Mouse (Mus musculus): ENCODE measurements around the gene Mak. TPM values are rescaled to one million over a fixed set of nuclear protein-coding genes. Genes with fewer than 3 reads are reported as not detected.

Mak gene
- polyA plus RNA-seq, 1 experiment from 2014 or later: 1.6 TPM

DNA sequence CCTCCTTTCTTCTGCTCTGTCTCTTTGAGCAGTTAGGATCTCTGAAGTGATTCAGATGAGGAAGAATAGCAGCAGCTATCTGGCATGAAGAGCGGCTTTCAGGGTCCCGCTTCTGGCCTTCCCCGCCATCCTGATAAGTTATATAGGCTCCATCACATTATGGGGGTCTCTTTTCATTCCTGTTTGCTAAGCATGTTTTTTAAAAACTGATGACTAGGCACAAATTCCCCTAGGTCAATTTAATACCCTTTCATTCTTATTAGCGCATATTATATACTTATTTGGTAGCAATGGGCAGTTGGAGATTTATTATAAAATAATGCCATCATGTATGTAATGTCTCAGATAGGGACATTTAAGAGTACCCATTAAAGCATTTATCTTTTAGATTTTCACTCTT is 11.9 kb downstream of the Mak start:
- 99% methylated on average over 4 of the region's 4 CpGs for WGBS
- Histone ChIP-seq H3K9me3 (no peaks in the 10 kb centered on the region), H3K9ac (replicated peaks) (no peak overlapping the region), H3K36me3 (no peaks in the 10 kb centered on the region), H3K4me1 (no peaks in the 10 kb centered on the region), H3K27ac (replicated peaks) (no peak overlapping the region), H3K27me3 (no peaks in the 10 kb centered on the region), H3K4me3 (no peak overlapping the region), H3K4me2 (replicated peaks) (no peak overlapping the region)
- ATAC-seq (replicated peaks): no peak

DNA sequence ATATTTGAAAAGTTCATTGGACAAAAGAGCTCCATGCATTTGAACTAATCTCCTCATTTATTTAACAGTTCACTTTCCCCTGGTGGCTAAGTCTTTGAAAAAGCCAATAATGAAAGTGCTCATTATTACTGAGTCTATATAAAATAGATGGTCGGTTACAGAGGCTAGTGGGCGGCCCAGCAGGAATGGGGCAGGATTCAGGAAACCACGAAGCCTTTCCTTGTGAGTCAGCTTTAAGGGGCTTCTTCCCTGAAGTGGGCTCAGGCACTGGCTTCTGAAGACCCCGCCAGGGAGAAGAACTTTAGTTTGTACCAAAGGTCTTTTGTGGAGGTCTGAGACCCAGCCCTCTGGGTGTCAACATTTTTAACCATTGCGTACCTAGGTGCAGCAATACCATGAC is 27.5 kb downstream of the Mak start:
- no peak overlapping the region for H3K4me2 ChIP-seq (replicated peaks)
- no peaks in the 10 kb centered on the region for H3K9me3 ChIP-seq
- 0 out of 2 replicates have a peak, but pooled peaks cover 2% of the 10 kb centered on the region for H3K4me1 ChIP-seq
- ATAC-seq (replicated peaks): no peak
- no peak overlapping the region for H3K4me3 ChIP-seq
- H3K36me3 ChIP-seq: no peaks in the 10 kb centered on the region
- WGBS: 8% methylated on average over 5 of the region's 5 CpGs
- no peaks in the 10 kb centered on the region for H3K27me3 ChIP-seq
- H3K27ac ChIP-seq (replicated peaks): no peak overlapping the region
- H3K9ac ChIP-seq (replicated peaks): no peak overlapping the region

DNA sequence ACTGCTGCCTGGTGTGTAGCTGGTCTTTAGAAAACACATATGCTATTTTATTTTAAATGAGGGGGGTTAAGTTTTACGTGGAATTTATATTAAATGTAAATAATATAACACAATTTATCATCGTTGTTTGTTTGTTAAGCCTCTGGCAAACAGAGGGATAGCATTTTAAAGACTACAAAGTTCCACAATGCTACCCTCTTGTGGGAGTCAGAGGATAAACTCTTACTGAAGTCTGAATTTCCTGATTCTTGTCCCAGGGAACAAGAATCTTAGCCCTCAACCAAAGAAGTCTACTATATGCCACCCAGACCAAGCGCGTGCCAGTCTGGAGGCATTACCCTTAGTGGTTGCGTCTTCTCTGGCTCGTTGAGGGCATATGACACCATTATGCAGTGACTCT is 32.2 kb downstream of the Mak start:
- Histone ChIP-seq H3K9ac (replicated peaks) (no peak overlapping the region), H3K4me3 (no peak overlapping the region), H3K4me1 (0 out of 2 replicates have a peak, but pooled peaks cover 2% of the 10 kb centered on the region), H3K27me3 (no peaks in the 10 kb centered on the region), H3K36me3 (no peaks in the 10 kb centered on the region), H3K9me3 (no peaks in the 10 kb centered on the region), H3K4me2 (replicated peaks) (no peak overlapping the region), H3K27ac (replicated peaks) (no peak overlapping the region)
- ATAC-seq (replicated peaks): no peak
- 88% methylated on average over 6 of the region's 6 CpGs for WGBS

DNA sequence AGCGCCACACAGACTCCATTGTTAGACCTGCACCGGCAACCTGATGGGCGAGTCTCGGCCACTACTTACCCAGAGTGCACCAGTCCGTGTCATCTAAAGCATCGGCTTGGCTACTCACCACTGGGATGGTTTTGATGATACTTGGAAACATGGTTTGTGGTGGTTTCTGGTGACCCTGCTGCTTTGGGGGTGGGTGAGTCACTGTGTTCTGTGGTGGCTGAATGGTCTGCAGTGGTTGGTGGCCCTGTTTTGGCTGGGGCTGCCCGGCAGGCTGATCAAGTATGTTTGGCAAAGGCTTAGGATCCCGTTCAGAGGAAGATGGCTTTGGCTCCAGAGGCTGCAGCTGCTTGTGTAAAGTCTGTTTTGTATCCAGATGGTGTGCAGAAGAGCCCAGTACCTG is 33.6 kb downstream of the Mak start:
- Histone ChIP-seq H3K4me3 (no peak overlapping the region), H3K9ac (replicated peaks) (no peak overlapping the region), H3K4me2 (replicated peaks) (no peak overlapping the region), H3K27me3 (no peaks in the 10 kb centered on the region), H3K9me3 (no peaks in the 10 kb centered on the region), H3K4me1 (no peaks in the 10 kb centered on the region), H3K36me3 (no peaks in the 10 kb centered on the region), H3K27ac (replicated peaks) (no peak overlapping the region)
- 91% methylated on average over 8 of the region's 8 CpGs for WGBS
- no peak for ATAC-seq (replicated peaks)

DNA sequence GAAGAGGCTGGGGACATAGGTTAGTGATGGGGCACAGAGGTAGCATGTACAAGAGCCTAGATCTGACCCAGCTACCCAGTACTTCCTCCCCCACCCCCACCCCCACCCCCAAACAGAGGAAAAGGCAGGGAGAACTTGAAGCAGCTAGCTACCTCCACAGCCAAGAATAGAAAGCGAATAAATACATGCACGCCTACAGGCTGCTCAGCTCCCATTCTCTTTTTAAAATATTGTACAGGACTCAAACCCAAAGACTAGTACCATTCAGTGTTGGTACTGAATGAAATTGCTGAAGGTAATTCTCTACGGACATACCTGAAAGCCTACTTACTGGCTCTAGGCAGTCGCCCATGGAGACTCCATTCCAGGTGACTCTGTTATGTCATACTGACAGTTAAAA is 37.0 kb downstream of the Mak start:
- 92% methylated on average over 4 of the region's 4 CpGs for WGBS
- H3K9me3 ChIP-seq: no peaks in the 10 kb centered on the region
- H3K4me1 ChIP-seq: no peaks in the 10 kb centered on the region
- no peak for ATAC-seq (replicated peaks)
- H3K9ac ChIP-seq (replicated peaks): no peak overlapping the region
- H3K4me2 ChIP-seq (replicated peaks): no peak overlapping the region
- no peaks in the 10 kb centered on the region for H3K36me3 ChIP-seq
- H3K27me3 ChIP-seq: no peaks in the 10 kb centered on the region
- no peak overlapping the region for H3K4me3 ChIP-seq
- H3K27ac ChIP-seq (replicated peaks): no peak overlapping the region

DNA sequence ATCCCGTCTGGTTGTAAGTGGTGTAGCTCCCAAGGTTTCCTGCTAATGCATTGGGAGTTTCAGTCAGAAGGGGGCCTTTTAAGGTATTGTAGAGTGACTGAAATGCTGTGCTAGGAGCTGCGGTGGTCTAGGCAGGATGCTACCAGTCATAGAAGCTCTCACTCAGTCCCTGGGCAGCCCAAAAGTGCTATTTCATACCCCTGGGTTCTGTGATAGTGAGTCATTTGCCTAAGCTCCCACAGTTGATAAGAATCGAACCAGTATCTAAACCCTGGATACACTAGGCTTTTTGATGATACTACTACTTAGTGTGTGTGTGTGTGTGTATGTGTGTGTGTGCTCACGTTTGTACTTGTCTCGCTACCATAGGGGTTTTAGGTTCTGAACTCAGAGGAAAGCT is 49.4 kb downstream of the Mak start:
- H3K36me3 ChIP-seq: no peaks in the 10 kb centered on the region
- no peak overlapping the region for H3K4me2 ChIP-seq (replicated peaks)
- no peaks in the 10 kb centered on the region for H3K9me3 ChIP-seq
- H3K9ac ChIP-seq (replicated peaks): no peak overlapping the region
- no peak overlapping the region for H3K27ac ChIP-seq (replicated peaks)
- H3K4me3 ChIP-seq: no peak overlapping the region
- ATAC-seq (replicated peaks): no peak
- H3K4me1 ChIP-seq: no peaks in the 10 kb centered on the region
- H3K27me3 ChIP-seq: no peaks in the 10 kb centered on the region
- 75% methylated on average over 5 of the region's 5 CpGs for WGBS

DNA sequence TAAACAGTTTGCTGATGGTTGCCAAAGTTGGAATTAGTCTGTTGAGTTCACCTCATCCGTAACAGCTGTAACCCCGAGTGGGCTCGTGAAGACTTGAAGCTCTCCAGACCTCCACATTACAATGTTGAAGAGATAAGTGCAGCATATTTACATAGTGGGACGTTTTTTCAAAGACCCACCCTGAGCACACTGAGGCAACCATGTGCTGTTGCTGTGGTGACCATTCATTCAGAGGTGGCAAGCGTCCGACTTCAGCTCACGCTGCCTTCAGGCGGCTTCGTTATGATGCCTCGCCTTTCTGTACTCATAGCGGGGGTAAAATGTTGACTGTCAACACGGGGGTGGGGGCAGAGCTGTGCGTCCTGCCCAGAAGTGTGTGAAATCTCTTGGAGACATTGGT is 57.4 kb downstream of the Mak start:
- no peak overlapping the region for H3K4me2 ChIP-seq (replicated peaks)
- H3K9ac ChIP-seq (replicated peaks): no peak overlapping the region
- ATAC-seq (replicated peaks): no peak
- 65% methylated on average over 13 of the region's 13 CpGs for WGBS
- no peak overlapping the region for H3K27ac ChIP-seq (replicated peaks)
- peaks cover 13% of the 10 kb centered on the region; the same call in 1 of the 2 replicates for H3K36me3 ChIP-seq
- no peak overlapping the region for H3K4me3 ChIP-seq
- H3K9me3 ChIP-seq: no peaks in the 10 kb centered on the region
- peaks cover 9% of the 10 kb centered on the region for H3K4me1 ChIP-seq
- H3K27me3 ChIP-seq: no peaks in the 10 kb centered on the region

DNA sequence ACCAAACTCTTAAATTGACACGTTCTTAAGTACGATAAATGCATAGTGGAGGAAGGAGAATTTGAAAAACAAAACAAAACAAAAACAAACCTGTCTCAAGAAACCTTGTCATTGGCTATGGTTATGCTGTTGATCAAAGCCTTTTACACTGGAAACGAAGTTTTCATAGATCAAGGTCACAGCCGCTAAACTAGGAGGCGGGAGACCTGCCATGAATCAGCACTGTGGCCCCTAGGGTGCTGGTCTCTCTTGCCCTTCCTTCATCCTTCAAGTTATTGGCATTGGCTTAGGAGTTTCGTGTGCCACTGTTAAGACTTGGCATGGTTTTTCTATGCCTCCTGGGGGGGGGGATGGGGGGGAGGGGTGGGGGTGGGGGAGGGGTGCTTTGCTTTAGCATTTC is 57.9 kb downstream of the Mak start:
- Histone ChIP-seq H3K36me3 (peaks cover 13% of the 10 kb centered on the region; the same call in 1 of the 2 replicates), H3K4me2 (replicated peaks) (no peak overlapping the region), H3K4me3 (no peak overlapping the region), H3K9me3 (no peaks in the 10 kb centered on the region), H3K4me1 (peaks cover 14% of the 10 kb centered on the region), H3K27me3 (no peaks in the 10 kb centered on the region), H3K27ac (replicated peaks) (no peak overlapping the region), H3K9ac (replicated peaks) (no peak overlapping the region)
- WGBS: 90% methylated on average over 6 of the region's 6 CpGs
- ATAC-seq (replicated peaks): no peak

DNA sequence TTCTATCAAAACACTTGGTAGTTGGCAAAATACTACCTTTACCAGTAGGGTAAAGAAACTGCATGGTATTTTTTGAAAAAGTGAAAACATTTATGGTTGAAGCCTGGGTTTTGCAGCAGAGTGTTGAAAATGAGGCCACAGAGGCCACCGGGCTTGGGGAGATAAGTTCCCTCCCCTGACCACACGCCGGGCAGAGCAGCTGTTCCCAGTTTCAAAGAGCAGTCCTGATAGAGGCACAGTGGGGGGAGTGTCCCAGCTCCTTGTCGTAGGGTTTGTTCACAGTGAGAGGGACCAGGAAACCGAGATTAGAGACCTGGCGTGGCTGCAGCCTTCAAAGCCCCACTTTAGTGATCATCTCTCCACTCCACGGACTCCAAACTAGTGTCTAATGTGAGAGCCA is 59.0 kb downstream of the Mak start:
- Histone ChIP-seq H3K36me3 (peaks cover 13% of the 10 kb centered on the region; the same call in 1 of the 2 replicates), H3K4me3 (no peak overlapping the region), H3K27ac (replicated peaks) (no peak overlapping the region), H3K4me2 (replicated peaks) (no peak overlapping the region), H3K27me3 (no peaks in the 10 kb centered on the region), H3K9me3 (no peaks in the 10 kb centered on the region), H3K4me1 (peaks cover 18% of the 10 kb centered on the region), H3K9ac (replicated peaks) (no peak overlapping the region)
- ATAC-seq (replicated peaks): no peak
- WGBS: 76% methylated on average over 7 of the region's 7 CpGs

DNA sequence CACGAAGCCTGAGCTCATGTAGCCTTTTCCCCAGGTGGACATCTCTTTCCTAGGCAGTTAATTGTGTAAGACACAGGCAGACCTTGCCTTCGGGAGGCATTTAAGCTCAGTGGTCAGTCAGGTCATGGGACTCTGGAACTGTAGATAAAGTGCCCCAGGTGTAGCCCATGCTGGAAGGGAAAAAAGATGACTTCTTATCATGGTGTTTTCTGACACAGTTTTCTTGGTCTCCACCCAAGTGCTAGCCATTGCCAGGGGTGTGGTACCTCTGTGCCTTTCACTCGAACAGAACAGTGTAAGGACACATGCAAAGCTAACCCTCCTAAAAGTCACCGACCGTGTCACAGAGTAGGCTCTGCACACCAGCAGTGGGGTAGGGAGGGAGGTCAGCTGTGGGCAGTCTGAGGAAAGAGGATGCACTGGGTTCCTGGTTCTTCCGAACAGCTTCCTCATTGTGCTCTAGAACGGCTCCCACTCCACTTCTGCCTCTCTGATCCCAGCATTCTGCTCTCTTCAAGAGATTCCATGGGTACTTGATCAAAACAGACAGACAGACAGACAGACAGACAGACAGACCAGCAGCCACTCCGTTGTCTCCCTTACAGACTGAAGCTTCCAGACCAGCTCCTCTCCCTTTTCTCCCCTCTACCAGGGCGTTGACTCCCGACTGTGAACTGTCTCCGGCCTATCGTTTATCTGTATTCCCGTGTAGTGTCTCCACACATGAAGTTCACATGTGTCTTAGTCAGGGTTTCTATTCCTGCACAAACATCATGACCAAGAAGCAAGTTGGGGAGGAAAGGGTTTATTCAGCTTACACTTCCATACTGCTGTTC is 60.5 kb downstream of the Mak start:
- Histone ChIP-seq H3K27ac (replicated peaks) (no peak overlapping the region), H3K9ac (replicated peaks) (no peak overlapping the region), H3K9me3 (no peaks in the 10 kb centered on the region), H3K27me3 (no peaks in the 10 kb centered on the region), H3K36me3 (peaks cover 20% of the 10 kb centered on the region), H3K4me1 (peaks cover 20% of the 10 kb centered on the region), H3K4me3 (no peak overlapping the region), H3K4me2 (replicated peaks) (no peak overlapping the region)
- no peak for ATAC-seq (replicated peaks)
- 95% methylated on average over 13 of the region's 13 CpGs for WGBS

DNA sequence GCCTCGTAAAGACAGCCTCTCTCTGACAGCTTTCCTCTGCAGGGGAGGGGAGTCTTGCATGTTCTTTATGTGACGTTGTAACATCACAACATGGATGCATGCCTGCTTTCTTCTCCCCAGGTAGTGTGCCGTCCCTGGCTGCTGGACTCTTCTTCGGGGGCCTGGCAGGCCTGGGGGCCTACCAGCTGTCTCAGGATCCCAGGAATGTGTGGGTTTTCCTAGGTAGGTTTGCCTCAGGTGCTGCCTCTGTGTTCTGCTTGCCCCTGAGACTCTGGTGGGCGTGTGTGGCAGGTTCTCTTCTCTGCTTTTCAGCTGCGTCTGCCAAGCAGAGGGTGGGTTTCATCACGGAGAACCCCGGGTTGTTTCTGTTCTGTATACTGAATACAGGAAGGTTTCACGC is 61.3 kb downstream of the Mak start:
- H3K4me2 ChIP-seq (replicated peaks): no peak overlapping the region
- no peaks in the 10 kb centered on the region for H3K27me3 ChIP-seq
- peaks cover 20% of the 10 kb centered on the region for H3K4me1 ChIP-seq
- 91% methylated on average over 9 of the region's 9 CpGs for WGBS
- no peak overlapping the region for H3K27ac ChIP-seq (replicated peaks)
- peaks cover 19% of the 10 kb centered on the region for H3K36me3 ChIP-seq
- no peak overlapping the region for H3K4me3 ChIP-seq
- H3K9ac ChIP-seq (replicated peaks): no peak overlapping the region
- no peaks in the 10 kb centered on the region for H3K9me3 ChIP-seq
- no peak for ATAC-seq (replicated peaks)

DNA sequence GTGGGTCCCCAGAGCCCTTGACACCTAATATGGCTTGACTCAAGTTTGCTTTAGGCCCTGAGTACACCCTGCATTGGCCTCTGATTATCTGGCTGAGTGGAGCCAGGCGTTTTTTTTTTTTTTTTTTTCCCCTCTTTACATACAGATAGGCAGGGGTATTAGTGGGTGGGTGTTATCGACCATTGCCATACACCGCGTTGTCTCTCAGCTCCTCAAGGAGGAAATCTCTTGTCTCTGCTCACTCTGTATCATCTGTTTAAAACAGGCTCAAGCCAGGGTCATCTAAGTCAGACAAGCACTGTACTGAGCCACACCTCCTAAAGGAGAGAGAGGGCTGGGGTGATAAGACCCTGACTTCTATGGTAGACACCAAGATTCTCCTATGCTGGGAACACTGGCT is 61.7 kb downstream of the Mak start:
- 82% methylated on average over 4 of the region's 4 CpGs for WGBS
- peaks cover 23% of the 10 kb centered on the region for H3K36me3 ChIP-seq
- H3K9ac ChIP-seq (replicated peaks): no peak overlapping the region
- ATAC-seq (replicated peaks): no peak
- no peak overlapping the region for H3K4me3 ChIP-seq
- no peaks in the 10 kb centered on the region for H3K27me3 ChIP-seq
- H3K4me1 ChIP-seq: peaks cover 20% of the 10 kb centered on the region
- H3K9me3 ChIP-seq: no peaks in the 10 kb centered on the region
- no peak overlapping the region for H3K27ac ChIP-seq (replicated peaks)
- no peak overlapping the region for H3K4me2 ChIP-seq (replicated peaks)
